Mouse (Mus musculus): ENCODE measurements around the gene Phf12. TPM values are rescaled to one million over a fixed set of nuclear protein-coding genes. Genes with fewer than 3 reads are reported as not detected.

Phf12 gene
- polyA plus RNA-seq, 2 experiments: 4.3 to 19.0 TPM

DNA sequence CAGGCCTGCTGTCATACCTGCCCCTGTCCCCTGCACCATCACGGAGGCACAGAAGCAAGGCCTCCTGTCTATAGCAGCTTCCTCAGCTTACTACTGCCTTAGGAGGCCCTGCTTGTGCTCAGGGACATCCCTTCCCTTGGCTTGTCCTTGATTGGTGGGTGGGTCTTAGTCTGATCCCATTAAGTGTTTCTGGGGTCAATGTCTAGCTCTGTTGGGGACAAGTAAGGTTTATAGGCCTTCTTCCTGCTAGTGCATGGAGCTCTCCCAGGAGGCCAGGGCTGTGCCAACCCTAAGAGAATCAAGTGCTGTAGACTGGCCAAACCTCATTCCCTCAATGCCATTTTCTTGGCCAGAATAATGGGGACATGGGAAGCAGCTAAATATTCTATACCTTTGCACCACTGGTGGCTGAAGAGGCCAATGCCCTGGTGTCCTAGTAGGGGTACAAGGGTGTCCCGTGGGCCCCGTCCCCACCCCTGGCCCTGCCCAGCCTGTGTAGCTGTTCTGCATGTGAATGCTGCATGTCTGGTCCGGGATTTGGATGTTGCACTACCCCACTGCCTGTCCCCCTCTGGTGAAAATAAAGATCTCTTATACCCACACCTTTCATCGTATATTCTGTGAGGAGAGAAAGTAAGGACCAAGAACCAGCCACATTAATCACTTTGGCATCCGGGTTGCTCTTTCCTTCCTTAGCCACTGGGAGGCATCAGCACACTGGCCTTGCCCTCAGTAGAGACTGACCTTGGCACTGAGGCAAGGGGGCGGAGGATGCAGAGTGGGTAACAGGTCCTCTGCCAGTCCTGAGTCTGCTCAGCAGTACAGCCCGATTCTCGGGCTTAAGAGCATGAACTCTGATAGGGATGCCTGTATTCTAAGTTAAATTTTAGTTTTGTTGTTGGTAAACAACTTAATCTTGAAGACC is 77.5 kb downstream of the Phf12 start:
- H3K27ac ChIP-seq: peak overlapping the region; percentile 81
- ATAC-seq (ENCODE audit: insufficient read depth) (peak; percentile 81), DNase-seq (ENCODE audit: low read depth in 3 of 3, low spot score in 3 of 3) (peak; percentile 55 to 67 (median 63))
- peak overlapping the region; percentile 34 for H3K4me2 ChIP-seq (ENCODE audit: low read depth)
- H3K4me1 ChIP-seq (replicated peaks; ENCODE audit: control insufficient read depth in 2 of 2, insufficient read depth in 2 of 2, low read length in 1 of 2): peaks cover 38 to 42% of the 10 kb centered on the region in 2 experiments
- peaks cover 6% of the 10 kb centered on the region; the same call in 1 of the 2 replicates for H3K36me3 ChIP-seq (replicated peaks; ENCODE audit: control insufficient read depth, insufficient read depth, low read depth)
- H3K27me3 ChIP-seq (ENCODE audit: control insufficient read depth, insufficient read depth, low read length): no peaks in the 10 kb centered on the region
- H3K9me3 ChIP-seq (ENCODE audit: control insufficient read depth, low read length): no peaks in the 10 kb centered on the region
- 41% methylated on average over 9 of the region's 9 CpGs for WGBS (ENCODE audit: insufficient replicate concordance)
- no peak overlapping the region for H3K9ac ChIP-seq (replicated peaks)
- no peak overlapping the region; a peak in 1 of 4 replicates for H3K4me3 ChIP-seq (ENCODE audit: insufficient read depth in 1 of 2, low read depth in 2 of 2, low read length in 2 of 2)
- TF ChIP-seq EP300 (IDR thresholded peaks at IDR 0.05; ENCODE audit: low read depth) (no peak), CTCF (IDR thresholded peaks at IDR 0.05; ENCODE audit: low read depth) (peak; percentile 99)

DNA sequence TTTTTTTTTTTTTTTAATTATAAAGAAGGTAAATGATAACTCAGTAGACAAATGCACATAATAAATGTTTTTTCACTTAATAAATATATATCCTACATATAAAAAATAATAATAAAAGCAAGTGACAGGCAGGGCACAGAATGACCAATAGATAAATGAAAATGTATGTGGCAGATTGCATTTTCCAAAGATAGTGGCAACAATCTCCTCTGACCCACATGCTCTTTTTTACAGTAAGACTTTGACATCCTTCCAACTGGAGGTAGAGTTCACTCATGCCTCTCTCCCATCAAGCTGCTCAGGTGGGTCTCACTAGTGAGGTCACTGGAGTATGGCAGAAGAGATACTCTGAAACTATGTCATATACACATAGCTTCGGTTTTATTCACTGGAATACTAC is 80.0 kb downstream of the Phf12 start:
- Histone ChIP-seq H3K9me3 (ENCODE audit: control insufficient read depth, low read length) (no peaks in the 10 kb centered on the region), H3K4me2 (ENCODE audit: low read depth) (peak overlapping the region; percentile 23), H3K9ac (replicated peaks) (peak overlapping the region; percentile 52; the same call in 1 of the 2 replicates), H3K4me1 (replicated peaks; ENCODE audit: control insufficient read depth in 2 of 2, insufficient read depth in 2 of 2, low read length in 1 of 2) (peaks cover 60 to 65% of the 10 kb centered on the region in 2 experiments), H3K36me3 (replicated peaks; ENCODE audit: control insufficient read depth, insufficient read depth, low read depth) (peaks cover 6% of the 10 kb centered on the region; the same call in 1 of the 2 replicates), H3K4me3 (ENCODE audit: insufficient read depth in 1 of 2, low read depth in 2 of 2, low read length in 2 of 2) (no peak overlapping the region), H3K27me3 (ENCODE audit: control insufficient read depth, insufficient read depth, low read length) (no peaks in the 10 kb centered on the region), H3K27ac (peak overlapping the region; percentile 98)
- peak; percentile 70 for TF ChIP-seq EP300 (IDR thresholded peaks at IDR 0.05; ENCODE audit: low read depth)
- no peak for TF ChIP-seq CTCF (IDR thresholded peaks at IDR 0.05; ENCODE audit: low read depth)
- no peak for ATAC-seq (ENCODE audit: insufficient read depth)
- WGBS (ENCODE audit: insufficient replicate concordance): 54% methylated on average over 1 of the region's 1 CpGs
- no peak for DNase-seq (ENCODE audit: low read depth in 3 of 3, low spot score in 3 of 3)

DNA sequence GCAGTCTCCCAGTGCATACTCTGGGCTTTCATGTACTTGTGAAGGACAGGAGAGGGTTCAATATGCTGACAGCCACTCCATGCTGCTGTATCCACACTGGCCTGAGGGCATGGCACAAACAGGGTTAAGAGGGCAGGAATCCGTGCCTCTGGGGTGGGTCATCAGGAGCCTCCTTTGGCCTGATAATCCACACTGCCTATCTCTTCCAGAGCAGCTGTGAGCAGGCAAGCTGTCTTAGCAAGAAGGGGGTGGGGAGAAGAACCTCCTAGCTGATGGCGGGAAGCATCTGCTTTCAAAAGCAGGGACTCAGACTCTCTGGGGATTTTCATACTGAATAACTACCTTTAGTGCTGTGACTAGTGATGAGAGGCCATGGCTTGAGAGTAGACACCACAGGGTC is 83.4 kb downstream of the Phf12 start:
- 4% methylated on average over 2 of the region's 2 CpGs for WGBS (ENCODE audit: insufficient replicate concordance)
- Histone ChIP-seq H3K9ac (replicated peaks) (peak overlapping the region; percentile 90), H3K4me3 (ENCODE audit: insufficient read depth in 1 of 2, low read depth in 2 of 2, low read length in 2 of 2) (peak overlapping the region; percentile 1 to 29; a peak in 3 of 4 replicates), H3K27ac (peak overlapping the region; percentile 98), H3K9me3 (ENCODE audit: control insufficient read depth, low read length) (no peaks in the 10 kb centered on the region), H3K4me2 (ENCODE audit: low read depth) (peak overlapping the region; percentile 95), H3K36me3 (replicated peaks; ENCODE audit: control insufficient read depth, insufficient read depth, low read depth) (no peaks in the 10 kb centered on the region), H3K4me1 (replicated peaks; ENCODE audit: control insufficient read depth in 2 of 2, insufficient read depth in 2 of 2, low read length in 1 of 2) (peaks cover 82 to 85% of the 10 kb centered on the region in 2 experiments), H3K27me3 (ENCODE audit: control insufficient read depth, insufficient read depth, low read length) (no peaks in the 10 kb centered on the region)
- TF ChIP-seq EP300 (IDR thresholded peaks at IDR 0.05; ENCODE audit: low read depth): peak; percentile 99
- peak; percentile 6; the same call in 1 of the 2 replicates for TF ChIP-seq CTCF (IDR thresholded peaks at IDR 0.05; ENCODE audit: low read depth)
- ATAC-seq (ENCODE audit: insufficient read depth): peak; percentile 77
- peak; percentile 84 to 89 (median 86) for DNase-seq (ENCODE audit: low read depth in 3 of 3, low spot score in 3 of 3)

DNA sequence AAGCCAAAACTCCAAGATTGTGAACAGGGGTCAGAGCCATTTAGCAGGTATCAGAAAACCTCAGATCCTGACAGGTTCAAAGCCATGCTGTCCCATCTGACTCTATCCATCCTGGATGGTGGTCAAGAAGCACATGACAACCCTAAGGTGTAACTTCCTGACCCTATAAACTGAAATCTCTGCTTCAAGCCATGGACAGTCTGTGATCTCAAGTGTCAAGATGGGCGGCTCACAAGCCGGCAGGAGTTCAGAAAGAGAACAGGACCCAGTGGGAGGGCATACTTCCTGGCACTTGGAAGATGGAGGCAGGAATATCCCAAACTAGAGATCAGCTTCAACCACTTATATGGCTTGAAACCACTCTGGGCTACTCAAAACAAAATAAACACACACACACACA is 84.1 kb downstream of the Phf12 start:
- DNase-seq (ENCODE audit: low read depth in 3 of 3, low spot score in 3 of 3) (no peak), ATAC-seq (ENCODE audit: insufficient read depth) (no peak)
- Histone ChIP-seq H3K27me3 (ENCODE audit: control insufficient read depth, insufficient read depth, low read length) (no peaks in the 10 kb centered on the region), H3K4me3 (ENCODE audit: insufficient read depth in 1 of 2, low read depth in 2 of 2, low read length in 2 of 2) (peak overlapping the region in 1 of 2 experiments; percentile 29; a peak in 3 of 4 replicates), H3K36me3 (replicated peaks; ENCODE audit: control insufficient read depth, insufficient read depth, low read depth) (no peaks in the 10 kb centered on the region), H3K4me2 (ENCODE audit: low read depth) (peak overlapping the region; percentile 95), H3K27ac (peak overlapping the region; percentile 98), H3K4me1 (replicated peaks; ENCODE audit: control insufficient read depth in 2 of 2, insufficient read depth in 2 of 2, low read length in 1 of 2) (peaks cover 80 to 83% of the 10 kb centered on the region in 2 experiments), H3K9me3 (ENCODE audit: control insufficient read depth, low read length) (no peaks in the 10 kb centered on the region), H3K9ac (replicated peaks) (peak overlapping the region; percentile 90)
- 50% methylated on average over 2 of the region's 2 CpGs for WGBS (ENCODE audit: insufficient replicate concordance)
- no peak for TF ChIP-seq EP300 (IDR thresholded peaks at IDR 0.05; ENCODE audit: low read depth)

DNA sequence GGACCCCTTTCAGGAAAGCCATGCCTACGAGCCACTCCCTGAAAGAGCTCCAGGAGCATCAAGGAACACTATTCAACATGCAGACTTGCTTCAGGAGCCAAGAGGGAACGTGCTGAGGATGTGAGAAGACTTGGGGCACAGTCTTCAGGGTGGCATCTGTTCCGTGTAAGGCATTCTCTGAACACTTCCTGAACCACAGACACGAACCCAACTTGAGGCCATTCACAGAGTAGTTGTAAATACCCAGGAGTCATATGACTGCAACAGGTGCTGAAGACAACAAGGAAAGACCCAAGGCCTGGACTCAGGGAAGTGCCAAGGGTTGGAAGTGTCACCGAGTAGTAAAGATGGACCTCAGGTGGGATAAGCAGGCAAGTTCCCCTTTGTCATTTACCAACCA is 85.0 kb downstream of the Phf12 start:
- DNase-seq (ENCODE audit: low read depth in 3 of 3, low spot score in 3 of 3) (no peak), ATAC-seq (ENCODE audit: insufficient read depth) (no peak)
- H3K4me2 ChIP-seq (ENCODE audit: low read depth): peak overlapping the region; percentile 95
- peak overlapping the region; percentile 90 for H3K9ac ChIP-seq (replicated peaks)
- no peaks in the 10 kb centered on the region for H3K36me3 ChIP-seq (replicated peaks; ENCODE audit: control insufficient read depth, insufficient read depth, low read depth)
- no peaks in the 10 kb centered on the region for H3K9me3 ChIP-seq (ENCODE audit: control insufficient read depth, low read length)
- peak overlapping the region; percentile 98 for H3K27ac ChIP-seq
- H3K4me1 ChIP-seq (replicated peaks; ENCODE audit: control insufficient read depth in 2 of 2, insufficient read depth in 2 of 2, low read length in 1 of 2): peaks cover 74 to 80% of the 10 kb centered on the region in 2 experiments
- no peaks in the 10 kb centered on the region for H3K27me3 ChIP-seq (ENCODE audit: control insufficient read depth, insufficient read depth, low read length)
- peak overlapping the region in 1 of 2 experiments; percentile 1; a peak in 1 of 4 replicates for H3K4me3 ChIP-seq (ENCODE audit: insufficient read depth in 1 of 2, low read depth in 2 of 2, low read length in 2 of 2)
- TF ChIP-seq CTCF (IDR thresholded peaks at IDR 0.05; ENCODE audit: low read depth): no peak
- no peak for TF ChIP-seq EP300 (IDR thresholded peaks at IDR 0.05; ENCODE audit: low read depth)
- 61% methylated on average over 5 of the region's 5 CpGs for WGBS (ENCODE audit: insufficient replicate concordance)

All from liver, embryonic 14.5 days (tissue).